In genomic region chr11:19007541-19008424, GRCm38 (mm10) we compare ENCODE assay signal across 8 mouse cellular contexts. TPM values are rescaled to one million over a fixed set of nuclear protein-coding genes. Genes with fewer than 3 reads are reported as not detected.
DNase-seq lines count a peak whose midpoint lies in the region; ATAC-seq lines count a peak whose summit lies in the region.

No protein-coding gene starts in this region.

- H3K9ac ChIP-seq in forebrain, embryonic 14.5 days (ENCODE audit: low read length): peak overlapping the region; percentile 35; the same call in 1 of the 2 replicates
- peak overlapping the region; percentile 64 for H3K9ac ChIP-seq in hindbrain, embryonic 16.5 days (ENCODE audit: low read depth, low read length)

- ATAC-seq in forebrain, embryonic 14.5 days: peak; percentile 25; the same call in 1 of the 2 replicates
- ATAC-seq in hindbrain, embryonic 16.5 days: peak; percentile 48
- ATAC-seq in megakaryocyte, adult 5-6 weeks (ENCODE audit: poor library complexity, severe bottlenecking): peak; percentile 30
- no peak for ATAC-seq in CD4-positive, CD25-positive, alpha-beta regulatory T cell, adult 4 months

- peak overlapping the region; percentile 42 for H3K4me2 ChIP-seq in forebrain, embryonic 14.5 days (ENCODE audit: low read length)
- peak overlapping the region; percentile 71 for H3K4me2 ChIP-seq in hindbrain, embryonic 16.5 days (ENCODE audit: low read length)

- peaks cover 4% of the 10 kb centered on the region; the same call in 1 of the 2 replicates for H3K4me1 ChIP-seq in brown adipose tissue, adult 24 weeks (ENCODE audit: control insufficient read depth, insufficient read depth, insufficient read length, low read length)
- H3K4me1 ChIP-seq in forebrain, embryonic 14.5 days (ENCODE audit: control insufficient read depth, insufficient read depth, low read length): peaks cover 7% of the 10 kb centered on the region
- peaks cover 20% of the 10 kb centered on the region for H3K4me1 ChIP-seq in hindbrain, embryonic 16.5 days (ENCODE audit: control insufficient read depth, insufficient read depth, low read depth, low read length)

- peak; percentile 77 for DNase-seq in Muller cell, postnatal 12 days (ENCODE audit: inconsistent ontology term)
- no peak for DNase-seq in forebrain, embryonic 14.5 days (ENCODE audit: low spot score)
- no peak for DNase-seq in right cerebral cortex, postnatal 10 days (ENCODE audit: low spot score in 2 of 2)
- no peak for DNase-seq in thymus, postnatal 36 days

- no peaks in the 10 kb centered on the region for H3K36me3 ChIP-seq in forebrain, embryonic 14.5 days (ENCODE audit: control insufficient read depth, insufficient read depth, low read length)
- no peaks in the 10 kb centered on the region for H3K36me3 ChIP-seq in hindbrain, embryonic 16.5 days (ENCODE audit: control insufficient read depth, insufficient read depth, low read length)

- H3K4me3 ChIP-seq in brown adipose tissue, adult 24 weeks (ENCODE audit: insufficient read depth, low read depth, low read length): peak overlapping the region; percentile 49
- H3K4me3 ChIP-seq in forebrain, embryonic 14.5 days (ENCODE audit: low read depth, low read length): peak overlapping the region; percentile 13
- H3K4me3 ChIP-seq in hindbrain, embryonic 16.5 days (ENCODE audit: low read length): peak overlapping the region; percentile 38

- no peaks in the 10 kb centered on the region for H3K9me3 ChIP-seq in forebrain, embryonic 14.5 days (replicated peaks; ENCODE audit: control insufficient read depth, low read length)
- H3K9me3 ChIP-seq in hindbrain, embryonic 16.5 days (ENCODE audit: control insufficient read depth, low read length): no peaks in the 10 kb centered on the region

- 12% methylated on average over 45 of the region's 45 CpGs for WGBS in forebrain, embryonic 14.5 days
- WGBS in hindbrain, embryonic 16.5 days: 12% methylated on average over 45 of the region's 45 CpGs

- H3K27ac ChIP-seq in brown adipose tissue, adult 24 weeks (replicated peaks; ENCODE audit: low read depth, low read length): peak overlapping the region; percentile 94
- no peak overlapping the region; the same call in 1 of the 2 replicates for H3K27ac ChIP-seq in forebrain, embryonic 14.5 days (ENCODE audit: low read depth, low read length)
- H3K27ac ChIP-seq in hindbrain, embryonic 16.5 days (ENCODE audit: low read depth, low read length): peak overlapping the region; percentile 87

- H3K27me3 ChIP-seq in forebrain, embryonic 14.5 days (replicated peaks; ENCODE audit: control insufficient read depth, insufficient read depth, low read length): peaks cover 48% of the 10 kb centered on the region
- no peaks in the 10 kb centered on the region; the same call in 1 of the 2 replicates for H3K27me3 ChIP-seq in hindbrain, embryonic 16.5 days (replicated peaks; ENCODE audit: control insufficient read depth, insufficient read depth, low read length)

RNA-seq across cellular contexts. Expression of gene Meis1, which starts 11.0 kb away (rescaled TPM):
- polyA plus RNA-seq in brown adipose tissue, adult 24 weeks (2012; ENCODE audit: insufficient read depth, insufficient read length, missing spikeins): 3.8 and 5.1 TPM in 2 replicates
- 19.2 and 20.1 TPM in 2 replicates for polyA plus RNA-seq in forebrain, embryonic 14.5 days (2014; fragmentation: Nextera tagmentation; extraction: Ambion mirVana)
- 182 and 183 TPM in 2 replicates for polyA plus RNA-seq in hindbrain, embryonic 16.5 days (2015; fragmentation: Nextera tagmentation; extraction: Ambion mirVana)
- total RNA-seq in megakaryocyte, adult 5-6 weeks (2015): 3.3 and 4.2 TPM in 2 replicates
- total RNA-seq in megakaryocyte, adult 5-6 weeks (2017): 5.9 and 6.0 TPM in 2 replicates
- polyA plus RNA-seq in CD4-positive, CD25-positive, alpha-beta regulatory T cell, adult 4 months (2017; shearing (Covaris generic)): under 1 TPM in 1 of 2 experiments, not detected in 1; 0.66 TPM
